Mouse (Mus musculus) c-Kit-positive CD71-positive TER-119-positive erythroid progenitor cells, embryonic 14.5 days (primary cell): ENCODE measurements at regions not wholly inside any gene's neighbourhood (a gene's known extent, or its start where the extent isn't known, plus 50 kb on each side); places are given as distances from the start of the nearest gene placed in this dataset.

ENCODE experiments used
- DNase-seq: peaks from one replicate; pipeline ENCODE4 v3.0.0-alpha.2; 2013; ENCODE audit warnings: low spot score

- peak; percentile 28 for DNase-seq
Measured at GRCm38 (mm10) chr14:72371702-72372277, 119.8 kb downstream of the Gm9195 start.

- DNase-seq: no peak
Measured at GRCm38 (mm10) chr14:72360829-72361520, 130.7 kb downstream of the Gm9195 start.

GRCm38 (mm10) chr14:72360181-72360580 lies 131.5 kb downstream of the Gm9195 start:
- DNase-seq: no peak

GRCm38 (mm10) chr14:72357915-72358314 lies 133.7 kb downstream of the Gm9195 start:
- no peak for DNase-seq

- DNase-seq: no peak
Measured at GRCm38 (mm10) chr14:72342181-72342580, 149.5 kb downstream of the Gm9195 start.

GRCm38 (mm10) chr14:72341590-72342154 lies 150.0 kb downstream of the Gm9195 start:
- DNase-seq: no peak

- no peak for DNase-seq
Measured at GRCm38 (mm10) chr14:72338046-72338445, 153.6 kb downstream of the Gm9195 start.

GRCm38 (mm10) chr14:72303856-72304255 lies 187.8 kb downstream of the Gm9195 start:
- no peak for DNase-seq

GRCm38 (mm10) chr14:72300026-72300425 lies 191.6 kb downstream of the Gm9195 start:
- peak; percentile 10 for DNase-seq

GRCm38 (mm10) chr14:72294631-72295030 lies 197.0 kb downstream of the Gm9195 start:
- no peak for DNase-seq

- DNase-seq: no peak
Measured at GRCm38 (mm10) chr14:72293677-72294387, 197.8 kb downstream of the Gm9195 start.

GRCm38 (mm10) chr14:72292656-72293299 lies 198.9 kb downstream of the Gm9195 start:
- no peak for DNase-seq

GRCm38 (mm10) chr14:72277309-72277708 lies 214.3 kb downstream of the Gm9195 start:
- DNase-seq: no peak

GRCm38 (mm10) chr14:72259255-72259654 lies 232.4 kb downstream of the Gm9195 start:
- no peak for DNase-seq

GRCm38 (mm10) chr14:72241872-72242271 lies 249.8 kb downstream of the Gm9195 start:
- DNase-seq: no peak

GRCm38 (mm10) chr14:72240272-72240671 lies 251.4 kb downstream of the Gm9195 start:
- DNase-seq: no peak

GRCm38 (mm10) chr14:72238344-72238743 lies 253.3 kb downstream of the Gm9195 start:
- no peak for DNase-seq

GRCm38 (mm10) chr14:72234234-72235075 lies 257.2 kb downstream of the Gm9195 start:
- DNase-seq: no peak

- no peak for DNase-seq
Measured at GRCm38 (mm10) chr14:72227853-72228252, 263.8 kb downstream of the Gm9195 start.

- DNase-seq: no peak
Measured at GRCm38 (mm10) chr14:72227441-72227840, 264.2 kb downstream of the Gm9195 start.

- no peak for DNase-seq
Measured at GRCm38 (mm10) chr14:72226946-72227345, 264.7 kb downstream of the Gm9195 start.
